Mouse (Mus musculus): ENCODE measurements at regions not wholly inside any gene's neighbourhood (a gene's known extent, or its start where the extent isn't known, plus 50 kb on each side); places are given as distances from the start of the nearest gene placed in this dataset.

DNA sequence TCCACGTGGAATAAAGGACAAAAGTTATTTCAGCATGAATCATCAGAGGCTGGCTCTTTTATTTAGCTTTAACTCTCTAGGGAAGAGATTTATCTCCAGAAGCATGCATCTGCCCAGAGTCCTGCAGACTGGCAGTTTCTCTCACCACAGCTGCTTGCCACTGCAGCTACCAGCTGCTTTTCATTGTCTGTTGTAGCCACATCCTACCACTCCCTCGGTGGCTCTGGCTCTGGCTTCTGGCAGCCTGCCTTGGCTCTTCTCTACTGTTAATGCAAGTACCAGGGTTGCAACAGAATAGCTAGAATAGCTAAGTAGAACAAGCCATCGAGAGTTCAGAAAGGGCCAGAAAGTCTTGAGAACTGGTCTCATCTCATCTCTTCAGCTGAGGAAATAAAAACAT lies 1014.2 kb downstream of the Nsun3 start:
- H3K4me2 ChIP-seq (ENCODE audit: low read depth): peak overlapping the region; percentile 60
- H3K36me3 ChIP-seq (ENCODE audit: control insufficient read depth, insufficient read depth): no peaks in the 10 kb centered on the region
- TF ChIP-seq MAX (IDR thresholded peaks at IDR 0.05; ENCODE audit: low read depth) (no peak), USF1 (IDR thresholded peaks at IDR 0.05; ENCODE audit: low read depth) (no peak), MYOG (IDR thresholded peaks at IDR 0.05; ENCODE audit: control insufficient read depth in 1 of 3, insufficient read depth in 1 of 3, insufficient read length in 2 of 3, low read depth in 2 of 3) (peak; percentile 12 to 59 (median 14)), CEBPB (IDR thresholded peaks at IDR 0.05; ENCODE audit: insufficient read depth, poor library complexity, severe bottlenecking) (0 out of 2 replicates have a peak, but pooled peaks have one; percentile 33), REST (IDR thresholded peaks at IDR 0.05; ENCODE audit: insufficient read depth, insufficient read length) (no peak), MYOD1 (IDR thresholded peaks at IDR 0.05; ENCODE audit: control insufficient read depth in 1 of 3, insufficient read length in 2 of 3, low read depth in 2 of 3) (peak; percentile 18 to 92 (median 89)), SRF (IDR thresholded peaks at IDR 0.05; ENCODE audit: control insufficient read depth, insufficient read length, low read depth) (no peak), TCF12 (IDR thresholded peaks at IDR 0.05; ENCODE audit: insufficient read depth, poor library complexity, severe bottlenecking) (peak; percentile 40), POLR2A (IDR thresholded peaks at IDR 0.05; ENCODE audit: insufficient read length, low read depth) (no peak), E2F4 (IDR thresholded peaks at IDR 0.05; ENCODE audit: insufficient read depth) (no peak), POLR2AphosphoS2 (IDR thresholded peaks at IDR 0.05; ENCODE audit: insufficient read length, low read depth) (no peak), TCF3 (IDR thresholded peaks at IDR 0.05; ENCODE audit: insufficient read length, low read depth) (peak; percentile 8)
- no peak overlapping the region for H3K4me3 ChIP-seq
- H3K27me3 ChIP-seq (ENCODE audit: control insufficient read depth, insufficient read depth, insufficient read length): no peaks in the 10 kb centered on the region
- no peak overlapping the region for H3ac ChIP-seq (ENCODE audit: control insufficient read depth, insufficient read length)
- H3K79me2 ChIP-seq (ENCODE audit: control insufficient read depth, insufficient read depth): no peaks in the 10 kb centered on the region

DNA sequence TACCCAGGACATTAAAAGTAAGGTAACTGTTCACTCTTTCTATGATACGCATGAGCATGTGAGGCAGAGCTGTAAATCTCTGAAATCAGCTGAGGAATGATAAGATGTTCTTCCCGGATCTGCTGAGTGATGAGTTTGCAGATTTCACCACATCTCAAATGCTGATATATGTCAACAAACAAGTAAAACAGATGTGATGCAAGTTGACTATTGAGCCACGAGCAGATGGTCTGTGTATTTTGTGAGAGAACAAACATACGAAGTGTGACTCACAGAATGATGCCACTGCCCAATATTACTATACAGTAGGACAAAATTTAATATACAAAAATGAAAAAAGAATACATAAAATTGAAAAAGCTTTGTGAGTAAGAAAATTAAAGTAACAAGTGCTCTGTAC lies 1058.9 kb downstream of the Nsun3 start:
- Histone ChIP-seq H3ac (ENCODE audit: control insufficient read depth, insufficient read length) (no peak overlapping the region), H3K4me3 (no peak overlapping the region), H3K36me3 (ENCODE audit: control insufficient read depth, insufficient read depth) (no peaks in the 10 kb centered on the region), H3K27me3 (ENCODE audit: control insufficient read depth, insufficient read depth, insufficient read length) (no peaks in the 10 kb centered on the region), H3K4me2 (ENCODE audit: low read depth) (no peak overlapping the region), H3K79me2 (ENCODE audit: control insufficient read depth, insufficient read depth) (no peaks in the 10 kb centered on the region)
- TF ChIP-seq E2F4 (IDR thresholded peaks at IDR 0.05; ENCODE audit: insufficient read depth): no peak
- no peak for TF ChIP-seq TCF12 (IDR thresholded peaks at IDR 0.05; ENCODE audit: insufficient read depth, poor library complexity, severe bottlenecking)
- TF ChIP-seq MYOD1 (IDR thresholded peaks at IDR 0.05; ENCODE audit: control insufficient read depth in 1 of 3, insufficient read length in 2 of 3, low read depth in 2 of 3): no peak
- 0 out of 2 replicates have a peak, but pooled peaks have one; percentile 5 for TF ChIP-seq CEBPB (IDR thresholded peaks at IDR 0.05; ENCODE audit: insufficient read depth, poor library complexity, severe bottlenecking)
- TF ChIP-seq MAX (IDR thresholded peaks at IDR 0.05; ENCODE audit: low read depth): no peak
- TF ChIP-seq TCF3 (IDR thresholded peaks at IDR 0.05; ENCODE audit: insufficient read length, low read depth): no peak
